Mouse (Mus musculus): ENCODE measurements around the gene Cst13.

The Cst13 gene

DNA sequence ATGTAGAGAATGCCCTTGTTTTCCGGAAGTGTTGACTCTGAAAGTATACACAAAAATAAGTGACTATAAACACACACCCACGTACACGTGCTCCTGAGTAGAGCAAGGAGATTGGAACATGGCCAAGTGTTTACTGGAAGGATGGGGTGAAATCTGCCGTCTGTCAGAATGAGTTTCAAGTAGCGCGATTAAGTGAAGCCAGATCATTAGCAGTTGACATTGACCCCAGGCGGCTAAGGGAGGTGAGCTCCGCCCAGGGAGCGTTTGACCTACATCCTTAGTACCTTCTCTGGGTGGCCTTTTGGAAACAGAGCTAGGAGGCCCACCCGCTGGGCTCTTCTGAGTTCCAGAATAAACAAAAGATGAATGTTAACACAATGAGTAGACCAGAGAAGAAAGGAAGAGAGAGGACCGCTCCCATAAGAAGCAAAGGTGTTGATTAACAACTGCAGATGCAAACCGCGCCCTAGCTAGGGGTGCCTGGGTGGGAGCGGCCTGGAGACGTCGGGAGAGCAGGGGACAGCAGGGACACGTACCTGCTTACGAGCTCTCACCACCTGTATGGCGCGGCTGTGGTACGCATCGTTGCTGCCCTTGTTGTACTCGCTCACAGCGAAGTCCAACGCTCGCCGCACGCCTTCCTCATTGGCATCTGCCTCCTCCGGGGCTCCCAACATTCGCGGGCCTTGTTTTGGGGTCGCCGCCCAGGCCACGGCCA, 54.9 kb downstream of the Cst13 start:
- no peak for DNase-seq (ENCODE audit: low spot score in 2 of 2)

DNA sequence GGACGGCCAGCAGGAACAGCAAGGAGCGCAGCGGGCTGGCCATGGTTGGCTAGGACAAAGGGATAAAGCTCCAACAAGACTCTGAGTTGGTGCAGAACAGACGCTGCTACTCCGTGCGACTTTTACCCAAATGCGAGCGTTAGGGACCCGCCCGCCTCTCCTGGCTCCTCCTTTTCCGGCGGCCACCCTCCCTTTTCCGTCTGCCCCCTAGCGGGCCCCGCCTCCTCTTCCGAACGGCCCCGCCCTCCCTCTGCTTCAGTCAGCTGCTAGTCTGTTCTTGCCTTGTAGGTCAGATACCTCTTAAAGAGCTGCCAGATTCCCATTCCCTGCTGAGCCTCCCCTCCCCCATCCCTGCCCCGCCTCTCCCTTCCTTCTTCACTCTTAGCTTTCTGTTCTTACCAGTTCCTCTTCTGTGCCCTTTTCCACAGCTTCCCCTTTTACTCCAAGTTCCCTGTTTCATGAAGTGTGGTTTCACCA, 55.5 kb downstream of the Cst13 start, which contains the start of gene Cst3:
Gene Cst3, minus strand, starts transcription at position 358 of the 477 bp plus-strand sequence.
- peak; percentile 91 for DNase-seq (ENCODE audit: low spot score in 2 of 2)

DNA sequence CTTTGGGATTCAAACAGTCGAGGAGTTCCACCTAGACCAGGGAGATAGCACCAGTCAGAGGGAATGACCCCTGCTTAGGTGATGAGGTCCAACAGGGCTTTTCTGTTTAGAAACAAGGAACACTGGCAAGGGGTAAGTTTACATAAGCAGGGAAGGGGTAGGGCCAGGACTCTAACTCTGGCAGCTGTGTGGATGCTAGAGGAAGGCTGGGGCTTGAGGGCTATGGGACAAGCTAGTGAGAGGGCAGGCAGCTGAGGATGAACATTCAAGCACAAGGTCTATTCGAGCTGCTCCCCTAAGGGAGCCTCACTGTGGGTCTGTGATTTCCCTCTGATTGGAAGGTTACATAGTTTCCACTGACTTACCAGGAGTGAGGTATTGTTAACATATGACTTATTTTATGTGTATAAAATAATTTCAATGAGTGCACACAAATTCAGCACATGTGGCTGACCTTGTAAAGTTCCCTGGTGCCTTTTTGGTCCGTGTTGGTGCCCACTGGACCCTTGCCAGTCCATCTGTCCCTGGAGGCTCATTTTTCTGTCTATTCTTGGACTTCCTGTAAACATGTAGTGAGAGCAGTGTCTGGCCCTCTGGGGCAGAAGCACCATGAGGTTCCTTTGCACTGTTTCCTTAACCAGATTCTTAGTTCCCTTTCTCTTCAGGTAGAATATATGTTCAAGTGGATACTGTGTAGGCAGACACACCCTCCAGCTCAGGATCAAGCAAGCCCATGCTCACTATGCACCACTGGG, 57.3 kb downstream of the Cst13 start:
- no peak for DNase-seq (ENCODE audit: low spot score in 2 of 2)

DNA sequence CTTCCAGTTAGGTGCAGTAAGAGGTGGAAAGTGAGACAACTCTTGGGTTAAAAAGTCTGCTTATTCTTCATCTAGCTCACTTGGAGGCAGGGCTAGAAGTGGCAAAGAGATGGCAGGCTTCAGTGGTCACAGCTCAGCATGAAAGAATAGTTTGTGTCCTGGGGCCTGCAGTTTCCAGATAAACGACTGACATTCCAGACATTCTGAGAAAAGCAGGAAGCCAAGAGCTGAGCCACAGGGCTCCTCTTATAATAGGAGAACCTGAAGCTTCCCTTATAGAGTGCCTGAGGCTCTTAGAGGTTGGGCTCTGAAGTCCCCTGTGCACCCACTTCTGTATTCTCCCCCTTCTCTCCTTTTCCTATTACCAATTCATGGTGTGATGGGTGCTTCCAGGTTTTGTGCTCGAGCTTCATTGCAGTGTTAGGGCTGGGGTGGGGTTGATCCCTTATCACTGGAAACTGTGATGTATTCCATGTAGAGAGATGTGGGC, 58.8 kb downstream of the Cst13 start:
- no peak for DNase-seq (ENCODE audit: low spot score in 2 of 2)

DNA sequence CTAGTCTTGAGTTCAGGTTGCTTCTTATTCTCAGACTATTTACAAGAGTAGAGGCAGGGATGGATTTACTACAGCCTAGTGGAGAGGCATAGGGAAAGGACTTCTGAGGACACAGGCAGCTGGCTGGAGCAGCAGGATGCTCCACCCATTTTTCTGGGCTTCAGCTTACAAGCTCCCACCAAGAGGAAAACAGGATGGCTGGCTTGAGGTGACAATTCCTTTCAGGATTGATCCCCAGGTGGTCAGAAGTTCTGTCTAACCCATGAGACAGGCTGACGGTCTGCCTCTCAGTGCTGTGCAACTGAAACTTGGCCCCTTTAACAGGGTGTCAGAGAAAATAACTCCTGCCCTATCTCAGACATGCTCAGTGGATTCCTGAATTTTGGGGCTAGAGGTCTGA, 59.3 kb downstream of the Cst13 start:
- DNase-seq (ENCODE audit: low spot score in 2 of 2): no peak

All from frontal cortex, postnatal 10 days (tissue).